ENCODE assay signal across 32 mouse cellular contexts in genomic region chr4:72627219-72627930, GRCm38 (mm10).
A peak's percentile ranks its signal among the peaks of the same experiment; 100 is the strongest.
DNase-seq lines count a peak whose midpoint lies in the region; ATAC-seq and TF ChIP-seq lines count a peak whose summit lies in the region.
"Had no signal": no experiment of that assay in that cellular context is flagged by ENCODE, and none has a peak within 500 bp of the region (broad histone marks: within the 10 kb centered on the region; RNA-seq: fewer than 3 reads in every experiment).

No protein-coding gene starts in this region.

- H3K27me3 ChIP-seq in C2C12 (ENCODE audit: control insufficient read depth, insufficient read depth, insufficient read length) = no peaks in the 10 kb centered on the region
- peaks cover 12% of the 10 kb centered on the region for H3K27me3 ChIP-seq in limb, embryonic 13.5 days
- no peaks in the 10 kb centered on the region for H3K27me3 ChIP-seq in heart, embryonic 10.5 days (ENCODE audit: insufficient read depth, poor library complexity, severe bottlenecking)
- H3K27me3 ChIP-seq: heart, embryonic 13.5 days; kidney, embryonic 15.5 days; midbrain, embryonic 15.5 days had no signal

- H3ac ChIP-seq in C2C12 (ENCODE audit: control insufficient read depth, insufficient read length, low read depth) = no peak overlapping the region

- H3K9ac ChIP-seq in limb, embryonic 13.5 days = no peak overlapping the region
- H3K9ac ChIP-seq: heart, embryonic 13.5 days; hindbrain, embryonic 14.5 days; kidney, embryonic 15.5 days; liver, postnatal 0 days; midbrain, embryonic 15.5 days had no signal

- H3K27ac ChIP-seq in limb, embryonic 13.5 days = no peak overlapping the region
- H3K27ac ChIP-seq in heart, embryonic 10.5 days = no peak overlapping the region
- H3K27ac ChIP-seq: gastrocnemius, adult 2 months; heart, adult 2 months; heart, embryonic 13.5 days; hindbrain, embryonic 14.5 days; kidney, embryonic 15.5 days; layer of hippocampus, adult 2 months; left cerebral cortex, adult 2 months; macrophage; midbrain, embryonic 15.5 days had no signal

- WGBS in limb, embryonic 13.5 days = 20% methylated on average over 5 of the region's 5 CpGs
- 68% methylated on average over 5 of the region's 5 CpGs for WGBS in heart, embryonic 10.5 days

- H3K36me3 ChIP-seq in C2C12 (ENCODE audit: control insufficient read depth, insufficient read depth) = no peaks in the 10 kb centered on the region
- H3K36me3 ChIP-seq in limb, embryonic 13.5 days = no peaks in the 10 kb centered on the region
- no peaks in the 10 kb centered on the region for H3K36me3 ChIP-seq in heart, embryonic 10.5 days
- H3K36me3 ChIP-seq: G1E; heart, embryonic 13.5 days; kidney, embryonic 15.5 days; midbrain, embryonic 15.5 days had no signal

- no peaks in the 10 kb centered on the region for H3K79me3 ChIP-seq in C2C12 (ENCODE audit: low read depth)

- no peaks in the 10 kb centered on the region for H3K79me2 ChIP-seq in C2C12 (ENCODE audit: control insufficient read depth, insufficient read depth)

- 0 out of 2 replicates have a peak overlapping the region, but pooled peaks have one; percentile 10 for H3K4me2 ChIP-seq in limb, embryonic 13.5 days (replicated peaks)
- H3K4me2 ChIP-seq: heart, embryonic 13.5 days; hindbrain, embryonic 14.5 days; kidney, embryonic 15.5 days; liver, embryonic 11.5 days; midbrain, embryonic 15.5 days had no signal

- no peak for TF ChIP-seq CTCF in C2C12 (IDR thresholded peaks at IDR 0.05; ENCODE audit: control insufficient read depth, insufficient read depth, insufficient read length)

- peak; percentile 6 for DNase-seq in embryo, embryonic 10.5 days (ENCODE audit: low spot score)
- DNase-seq in embryo, embryonic 9.5 days (ENCODE audit: extremely low spot score) = no peak
- DNase-seq in forelimb bud, embryonic 11.5 days (ENCODE audit: low read depth, low spot score) = peak; percentile 77
- no peak for DNase-seq in heart, embryonic 10.5 days (ENCODE audit: low spot score)
- DNase-seq in retina, embryonic 14.5 days (ENCODE audit: low spot score) = no peak
- DNase-seq: adrenal gland, postnatal 36 days; cerebellum, adult 18-20 months; cerebellum, postnatal 10 days; gastrocnemius, adult 2 months; heart, adult 2 months; heart, postnatal 10 days; kidney, adult 18-20 months; kidney, postnatal 36 days; liver, postnatal 0 days; right cerebral cortex, adult 18-20 months; thymus, adult 2 months; thymus, postnatal 4 days had no signal

- H3K9me3 ChIP-seq in limb, embryonic 13.5 days = peaks cover 4% of the 10 kb centered on the region
- no peaks in the 10 kb centered on the region for H3K9me3 ChIP-seq in heart, embryonic 10.5 days
- H3K9me3 ChIP-seq: G1E; heart, embryonic 13.5 days; kidney, embryonic 15.5 days; midbrain, embryonic 15.5 days had no signal

- no peak overlapping the region for H3K4me3 ChIP-seq in C2C12 (ENCODE audit: insufficient read depth, poor library complexity, severe bottlenecking)
- no peak overlapping the region for H3K4me3 ChIP-seq in limb, embryonic 13.5 days
- H3K4me3 ChIP-seq in heart, embryonic 10.5 days = no peak overlapping the region
- H3K4me3 ChIP-seq: gastrocnemius, adult 2 months; heart, adult 2 months; heart, embryonic 13.5 days; kidney, embryonic 15.5 days; layer of hippocampus, adult 2 months; left cerebral cortex, adult 2 months; midbrain, embryonic 15.5 days had no signal

- peaks cover 16% of the 10 kb centered on the region; the same call in 1 of the 2 replicates for H3K4me1 ChIP-seq in limb, embryonic 13.5 days
- no peaks in the 10 kb centered on the region for H3K4me1 ChIP-seq in heart, embryonic 10.5 days
- H3K4me1 ChIP-seq: heart, embryonic 13.5 days; kidney, embryonic 15.5 days; midbrain, embryonic 15.5 days had no signal

- peak; percentile 92 for ATAC-seq in limb, embryonic 13.5 days (ENCODE audit: low FRiP score, low read depth)
- no peak for ATAC-seq in activated CD4-positive, CD25-positive, alpha-beta regulatory T cell, adult 4 months
- ATAC-seq: forebrain, embryonic 14.5 days; inflammation-experienced regulatory T-cells, adult 6 months; liver, postnatal 0 days; midbrain, embryonic 15.5 days; Patski had no signal

TF ChIP-seq in C2C12, 6 proteins besides CTCF, POLR2A, EP300 and RAD21:
- no peak for TF ChIP-seq FOSL1 (IDR thresholded peaks at IDR 0.05; ENCODE audit: insufficient read depth, low read length, poor library complexity, severe bottlenecking)
- peak; percentile 84 for TF ChIP-seq MYOD1 (IDR thresholded peaks at IDR 0.05; ENCODE audit: control insufficient read depth, insufficient read length, low read depth)

Comparison
In these comparisons a context has a peak if more than half of its experiments do, and no peak if none do; other contexts are left out.
1. DNase-seq: peak in embryo, embryonic 10.5 days (single experiment) and forelimb bud, embryonic 11.5 days (single experiment); none in embryo, embryonic 9.5 days (single experiment), heart, embryonic 10.5 days (single experiment) and retina, embryonic 14.5 days (single experiment).